Mouse (Mus musculus) CD4-positive, CD25-positive, alpha-beta regulatory T cell, adult 4 months (primary cell): ENCODE results near the gene L2hgdh. TPM values are rescaled to one million over a fixed set of nuclear protein-coding genes. Genes with fewer than 3 reads are reported as not detected.

Experiments used
- ATAC-seq: one replicate; pipeline ENCODE4 v1.8.0; 2017
- polyA plus RNA-seq, 2 experiments: library from polyadenylated mRNA; unstranded; fragments of 100-300 nt; shearing (Covaris generic); gene quantifications; one replicate each; pipeline ENCODE4 v1.2.1; 2017

Gene L2hgdh
- 1 to 10 TPM; 3.1 TPM for polyA plus RNA-seq

- peak; percentile 93 for ATAC-seq
Measured at GRCm38 (mm10) chr12:69724711-69725460, at the start of gene L2hgdh, which contains the start of gene Atp5s. Gene L2hgdh (minus strand): TSS chr12:69724873. Gene Atp5s (plus strand): TSS chr12:69724950.

DNA sequence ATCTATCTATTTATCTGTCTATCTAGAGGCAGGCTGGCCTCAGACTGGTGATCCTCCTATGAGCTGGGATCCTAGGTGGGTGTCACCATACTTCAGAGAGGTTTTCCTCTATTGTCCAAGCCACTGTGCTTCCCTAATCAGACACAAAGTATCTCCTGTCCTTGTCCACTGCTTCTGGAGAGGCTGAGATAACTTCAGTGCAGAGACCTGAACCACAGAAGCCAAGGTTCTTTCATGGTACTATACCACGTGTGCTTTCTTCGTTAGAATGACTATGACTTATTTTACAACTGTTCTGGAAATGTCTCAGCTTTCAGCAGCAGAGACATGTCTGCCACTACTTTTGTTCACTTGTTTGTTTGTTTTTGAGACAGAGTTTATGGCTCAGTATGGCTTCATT, 44.2 kb upstream of the L2hgdh start:
- ATAC-seq: no peak

- no peak for ATAC-seq
Measured at GRCm38 (mm10) chr12:69767476-69768258, 43.0 kb upstream of the L2hgdh start.

GRCm38 (mm10) chr12:69766185-69766904, 41.7 kb upstream of the L2hgdh start:
- ATAC-seq: no peak

DNA sequence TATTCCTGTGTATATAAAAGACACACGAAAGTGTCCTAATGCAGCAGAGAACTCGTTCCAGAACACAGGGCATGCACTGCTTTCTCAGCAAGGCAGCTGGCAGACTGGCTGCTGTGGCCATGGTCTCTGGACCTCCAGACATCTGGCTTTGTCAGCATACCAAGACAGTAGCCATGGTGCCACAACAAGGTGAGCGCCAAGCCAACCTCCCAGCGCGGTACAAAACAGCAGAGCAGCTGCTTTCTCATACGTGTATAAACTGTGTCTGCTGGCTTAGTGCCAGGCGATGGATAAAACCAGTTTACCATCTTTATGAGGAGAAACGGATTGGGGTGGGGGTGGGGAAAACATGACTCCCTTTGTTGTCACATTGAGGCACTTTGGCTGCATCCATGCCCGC, 40.9 kb upstream of the L2hgdh start:
- no peak for ATAC-seq

DNA sequence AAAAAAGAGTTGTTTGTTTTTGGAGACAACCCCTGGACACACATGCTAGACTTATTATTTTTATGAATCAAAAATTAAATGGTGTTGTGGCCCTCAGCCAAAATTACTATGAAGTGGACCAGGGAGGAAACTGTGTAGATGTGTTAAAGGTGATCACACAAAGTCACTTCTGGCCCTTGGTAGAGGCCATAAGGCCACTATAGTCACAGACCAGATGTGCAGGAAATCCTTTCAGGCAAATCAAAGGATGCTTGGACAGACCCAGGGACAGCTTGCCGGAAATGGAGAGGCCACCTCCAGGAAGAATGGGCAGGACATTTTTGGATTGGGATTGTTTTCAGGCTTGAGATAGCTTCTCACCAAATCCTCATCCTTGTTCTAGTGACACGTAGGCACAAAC, 36.9 kb upstream of the L2hgdh start:
- ATAC-seq: no peak

- no peak for ATAC-seq
Measured at GRCm38 (mm10) chr12:69760743-69761406, 36.2 kb upstream of the L2hgdh start.

GRCm38 (mm10) chr12:69760014-69760413, 35.3 kb upstream of the L2hgdh start:
- ATAC-seq: no peak

- no peak for ATAC-seq
Measured at GRCm38 (mm10) chr12:69759267-69759885, 34.7 kb upstream of the L2hgdh start.

DNA sequence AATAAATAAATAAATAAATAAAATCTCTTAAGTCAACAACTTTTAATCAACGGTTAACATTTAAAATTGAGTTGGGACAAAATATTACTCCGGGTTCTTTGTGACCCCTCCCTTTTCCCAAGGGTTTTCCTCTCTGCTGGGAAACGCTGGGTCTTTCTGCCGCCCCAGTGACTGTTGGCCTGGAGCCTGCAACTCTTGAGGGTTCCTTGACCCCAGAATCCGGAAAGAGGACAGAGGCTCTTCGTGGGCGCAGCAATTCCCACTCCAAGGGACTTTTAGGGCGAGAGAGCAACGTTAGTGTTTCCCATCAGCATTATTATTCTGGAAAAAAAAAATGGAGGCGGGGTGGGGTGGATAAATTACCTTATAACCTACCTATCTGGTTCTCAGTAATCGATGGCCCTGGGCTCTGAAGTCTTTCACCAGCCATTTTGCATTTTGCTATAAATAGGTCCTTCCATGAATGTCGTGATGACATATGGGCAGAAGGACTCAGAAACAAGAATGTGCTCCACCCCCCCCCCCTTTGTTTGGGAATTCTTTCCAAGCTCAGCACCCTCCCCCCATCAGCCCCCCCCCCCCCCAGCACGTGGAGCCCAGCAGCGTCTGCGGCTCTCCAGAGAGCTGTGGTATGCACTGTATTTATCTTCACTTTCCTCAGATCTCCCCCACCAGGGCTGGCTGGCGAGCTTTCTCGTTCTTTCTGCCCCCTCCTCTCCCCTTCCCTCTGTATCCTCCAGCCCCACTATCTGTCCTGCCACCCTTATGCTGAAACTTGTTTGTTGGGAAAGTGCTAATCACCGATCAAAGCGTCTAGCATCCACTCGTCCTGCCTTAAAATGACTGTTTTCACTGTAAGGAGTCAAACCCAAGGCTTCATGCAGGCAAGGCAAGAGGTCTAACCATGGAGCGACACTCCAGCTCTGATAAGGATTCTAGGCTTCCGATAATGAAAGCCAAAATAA, 33.8 kb upstream of the L2hgdh start:
- no peak for ATAC-seq

- ATAC-seq: peak; percentile 88
Measured at GRCm38 (mm10) chr12:69757418-69758141, 32.9 kb upstream of the L2hgdh start.

DNA sequence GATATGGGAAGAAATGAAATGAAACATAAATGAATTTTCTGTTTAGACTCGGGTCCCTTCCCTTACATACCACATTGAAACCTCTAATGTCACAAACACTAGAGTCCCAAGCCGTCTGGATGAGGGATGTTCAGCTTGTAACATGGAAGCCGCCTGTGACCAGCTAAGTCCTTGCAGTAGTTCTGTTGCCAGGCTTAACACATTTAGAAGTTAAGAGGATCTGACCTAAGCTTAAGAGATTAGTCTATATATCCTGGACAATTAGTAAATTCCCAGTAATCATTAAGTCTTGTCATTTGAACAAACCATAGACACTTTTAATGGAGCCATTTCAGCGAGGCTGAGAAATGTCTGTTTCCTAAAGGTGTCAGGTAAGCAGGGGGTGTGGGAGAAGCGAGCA, 31.3 kb upstream of the L2hgdh start:
- no peak for ATAC-seq

DNA sequence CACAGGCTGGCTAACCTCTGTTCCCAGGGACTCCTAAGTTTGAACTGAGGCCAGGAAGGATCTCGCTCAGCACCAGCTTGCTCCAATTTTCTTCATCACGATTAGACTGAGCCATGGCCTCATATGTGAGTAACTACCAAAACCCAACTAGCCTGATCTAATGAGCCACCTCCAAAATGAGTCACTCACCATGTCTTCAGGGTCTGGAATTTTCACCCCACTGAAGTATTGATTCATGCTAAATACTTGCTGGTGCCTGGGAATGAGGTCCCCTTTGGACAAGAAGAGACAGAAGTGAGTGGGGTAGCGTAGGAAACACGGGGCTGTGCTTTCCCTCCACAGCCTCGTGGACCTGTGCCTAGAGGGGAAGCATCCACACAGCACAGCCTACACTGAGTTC, 29.3 kb upstream of the L2hgdh start:
- no peak for ATAC-seq

DNA sequence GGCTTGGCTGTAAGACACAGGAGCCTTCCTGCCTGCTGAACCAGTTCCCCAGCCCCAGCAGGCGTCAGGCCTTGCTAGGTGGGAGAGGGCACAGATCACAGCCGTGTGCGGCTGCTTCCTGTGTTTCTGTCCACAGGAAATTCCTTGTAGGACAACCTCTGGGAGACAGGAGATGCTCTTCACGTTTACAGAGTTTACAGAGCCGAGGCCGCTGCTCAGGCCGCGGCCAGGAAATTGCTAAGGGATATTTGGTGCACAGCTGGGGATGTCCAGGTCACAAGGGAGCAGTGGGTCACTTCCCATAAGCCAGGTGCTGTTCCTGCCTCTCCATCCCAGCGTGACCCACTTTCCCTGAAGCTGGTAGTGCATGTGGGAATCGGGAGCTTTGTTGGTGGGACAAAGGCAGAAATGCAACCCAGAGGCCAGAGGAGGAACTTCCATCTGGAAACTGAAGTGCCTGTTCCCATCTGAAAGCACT, 27.2 kb upstream of the L2hgdh start:
- ATAC-seq: no peak

DNA sequence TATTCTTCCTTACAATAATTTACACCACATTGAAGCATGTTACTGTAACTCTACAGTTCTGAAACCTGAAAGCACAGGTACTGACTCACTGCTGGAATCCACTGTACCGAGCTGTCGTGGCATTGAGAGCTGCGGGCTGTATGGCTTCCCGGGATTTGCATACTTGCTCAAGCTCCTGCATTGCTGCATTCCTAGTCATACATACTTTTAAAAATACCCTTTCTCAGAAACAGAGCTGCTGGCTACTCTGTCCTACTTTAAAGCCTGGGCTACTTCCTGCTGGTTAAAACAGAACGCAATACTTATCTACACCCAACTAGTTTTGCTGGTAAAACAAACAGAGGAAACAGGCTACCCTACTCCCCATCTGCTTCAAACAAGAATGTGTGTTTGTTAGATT, 19.5 kb upstream of the L2hgdh start:
- ATAC-seq: no peak

DNA sequence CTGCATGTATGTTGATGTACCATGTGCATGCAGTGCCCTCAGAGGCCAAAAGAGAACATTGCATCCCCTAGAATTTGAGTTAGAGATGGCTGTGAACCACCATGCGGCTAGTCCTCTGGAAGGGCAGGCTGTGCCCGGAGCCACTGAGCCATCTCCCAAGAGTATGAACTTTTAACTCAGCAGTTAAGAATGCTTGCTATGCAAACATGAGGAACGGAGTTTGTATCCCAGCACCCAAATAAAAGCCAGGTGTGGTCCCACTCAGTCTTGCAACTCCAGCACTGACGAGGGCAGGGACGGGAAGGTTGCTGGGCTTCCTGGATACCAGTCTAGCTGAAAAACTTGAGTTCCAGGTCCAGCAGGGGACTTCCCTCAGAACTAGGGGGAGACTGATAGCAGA, 17.3 kb upstream of the L2hgdh start:
- no peak for ATAC-seq

DNA sequence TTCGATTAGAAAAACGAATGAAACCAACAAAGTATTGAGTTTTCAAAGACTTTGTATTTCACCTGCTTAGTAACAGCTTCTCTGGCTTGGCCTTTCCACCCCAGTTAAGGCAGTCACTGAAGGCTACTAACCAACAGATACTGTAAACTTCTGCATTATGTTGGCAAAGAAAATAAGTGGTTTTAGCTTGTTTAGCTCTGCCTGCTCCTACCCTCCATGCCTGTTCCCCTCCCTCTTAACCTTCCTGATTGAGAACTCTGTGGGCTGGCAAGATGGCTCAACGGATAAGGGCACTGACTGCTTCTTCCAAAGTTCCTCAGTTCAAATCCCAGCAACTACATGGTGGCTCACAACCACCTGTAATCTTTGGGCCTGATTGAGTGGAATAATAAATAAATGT, 9.2 kb upstream of the L2hgdh start:
- ATAC-seq: peak; percentile 21

GRCm38 (mm10) chr12:69733518-69733917, 8.8 kb upstream of the L2hgdh start:
- ATAC-seq: peak; percentile 99

DNA sequence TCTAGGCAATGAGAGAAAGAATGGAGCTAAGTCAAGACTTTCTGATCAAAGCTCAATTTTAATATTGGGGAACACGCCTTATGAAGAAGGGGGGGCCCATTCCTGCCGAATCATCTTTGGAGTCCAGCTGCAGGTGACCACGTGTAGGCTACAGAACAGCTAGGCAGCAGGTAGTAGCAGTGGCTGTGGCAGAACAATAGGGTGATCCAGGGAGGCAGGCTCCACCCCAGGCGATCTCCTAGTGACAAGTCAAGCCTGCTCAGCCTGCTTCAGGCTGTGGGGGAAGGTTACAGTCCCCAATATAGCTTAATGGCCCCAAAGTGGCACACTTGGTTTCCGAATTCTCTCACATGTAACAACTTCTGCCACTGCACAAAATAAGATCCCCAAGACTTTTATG, 7.5 kb upstream of the L2hgdh start:
- ATAC-seq: no peak

- ATAC-seq: no peak
Measured at GRCm38 (mm10) chr12:69730306-69730705, 5.6 kb upstream of the L2hgdh start.
